Mouse (Mus musculus): ENCODE data around the gene Pde10a.

DNA sequence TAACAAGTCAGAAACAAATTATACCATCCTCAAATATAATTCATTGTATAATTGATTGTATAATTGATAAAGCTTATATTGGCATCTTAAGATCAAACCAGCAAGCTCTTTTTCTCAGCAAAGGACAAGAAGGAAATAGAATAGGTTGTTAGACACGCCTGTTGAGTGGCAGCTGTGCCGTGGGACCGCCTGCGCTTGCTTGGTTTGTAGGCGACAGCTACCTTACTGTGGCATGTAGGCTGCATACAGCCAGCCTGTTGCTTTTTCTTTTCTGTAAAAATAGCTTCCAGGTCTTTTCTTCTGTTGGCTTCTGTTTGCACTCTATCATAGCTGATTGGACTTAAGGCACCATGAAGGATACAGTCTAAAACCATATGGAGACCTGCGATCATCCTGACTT lies 326.7 kb downstream of the Pde10a start:
- TF ChIP-seq CTCF (IDR thresholded peaks at IDR 0.05; ENCODE audit: low read depth) (no peak), EP300 (IDR thresholded peaks at IDR 0.05; ENCODE audit: low read depth) (no peak)

All from heart, postnatal 0 days (tissue).